In genomic region chr9:40784374-40784967, GRCm38 (mm10) we compare ENCODE assay signal across 8 mouse cellular contexts. TPM values are rescaled to one million over a fixed set of nuclear protein-coding genes. Genes with fewer than 3 reads are reported as not detected.
A peak's percentile ranks its signal among the peaks of the same experiment; 100 is the strongest.
DNase-seq lines count a peak whose midpoint lies in the region; ATAC-seq and TF ChIP-seq lines count a peak whose summit lies in the region.

No protein-coding gene starts in this region.

- no peaks in the 10 kb centered on the region for H3K27me3 ChIP-seq in lung, embryonic 15.5 days
- H3K27me3 ChIP-seq in embryonic facial prominence, embryonic 15.5 days = no peaks in the 10 kb centered on the region
- H3K27me3 ChIP-seq in limb, embryonic 12.5 days = no peaks in the 10 kb centered on the region
- H3K27me3 ChIP-seq in small intestine, adult 2 months (ENCODE audit: control insufficient read depth, insufficient read depth, low read length) = no peaks in the 10 kb centered on the region

- no peak overlapping the region for H3K4me3 ChIP-seq in lung, embryonic 15.5 days
- no peak overlapping the region for H3K4me3 ChIP-seq in embryonic facial prominence, embryonic 15.5 days (replicated peaks)
- no peak overlapping the region for H3K4me3 ChIP-seq in limb, embryonic 12.5 days (replicated peaks)
- no peak overlapping the region for H3K4me3 ChIP-seq in small intestine, adult 2 months (ENCODE audit: low read depth, low read length)

- H3K36me3 ChIP-seq in lung, embryonic 15.5 days = no peaks in the 10 kb centered on the region
- peaks cover 9% of the 10 kb centered on the region for H3K36me3 ChIP-seq in embryonic facial prominence, embryonic 15.5 days
- peaks cover 39% of the 10 kb centered on the region for H3K36me3 ChIP-seq in limb, embryonic 12.5 days
- no peaks in the 10 kb centered on the region for H3K36me3 ChIP-seq in small intestine, adult 2 months (ENCODE audit: control insufficient read depth, insufficient read depth, low read length)

- TF ChIP-seq CTCF in small intestine, adult 2 months (IDR thresholded peaks at IDR 0.05; ENCODE audit: extremely low read depth, insufficient read length, insufficient replicate concordance, low read depth, low read length) = no peak

- H3K4me1 ChIP-seq in lung, embryonic 15.5 days = peaks cover 12% of the 10 kb centered on the region
- peaks cover 25% of the 10 kb centered on the region for H3K4me1 ChIP-seq in embryonic facial prominence, embryonic 15.5 days
- peaks cover 15% of the 10 kb centered on the region; the same call in 1 of the 2 replicates for H3K4me1 ChIP-seq in limb, embryonic 12.5 days (replicated peaks)
- peaks cover 21% of the 10 kb centered on the region for H3K4me1 ChIP-seq in small intestine, adult 2 months (ENCODE audit: control insufficient read depth, insufficient read depth, insufficient read length, low read length)

- H3K9me3 ChIP-seq in lung, embryonic 15.5 days = no peaks in the 10 kb centered on the region
- H3K9me3 ChIP-seq in embryonic facial prominence, embryonic 15.5 days (replicated peaks) = no peaks in the 10 kb centered on the region
- no peaks in the 10 kb centered on the region for H3K9me3 ChIP-seq in limb, embryonic 12.5 days

- no peak overlapping the region for H3K9ac ChIP-seq in lung, embryonic 15.5 days
- no peak overlapping the region for H3K9ac ChIP-seq in embryonic facial prominence, embryonic 15.5 days
- H3K9ac ChIP-seq in limb, embryonic 12.5 days (replicated peaks) = no peak overlapping the region

- peak overlapping the region; percentile 35 for H3K4me2 ChIP-seq in lung, embryonic 15.5 days
- no peak overlapping the region for H3K4me2 ChIP-seq in embryonic facial prominence, embryonic 15.5 days (replicated peaks)
- H3K4me2 ChIP-seq in limb, embryonic 12.5 days = no peak overlapping the region

- no peak for ATAC-seq in lung, embryonic 15.5 days (ENCODE audit: borderline replicate concordance, extremely low read depth, low FRiP score, low TSS enrichment)
- ATAC-seq in embryonic facial prominence, embryonic 15.5 days (ENCODE audit: insufficient number of reproducible peaks, low FRiP score, low TSS enrichment, low read depth) = no peak
- no peak for ATAC-seq in limb, embryonic 12.5 days (ENCODE audit: insufficient number of reproducible peaks, insufficient read depth, low FRiP score, low TSS enrichment, low read depth)

- DNase-seq in lung, postnatal 4 days = no peak
- DNase-seq in left cerebral cortex, adult 8-10 months (ENCODE audit: low spot score in 2 of 2) = no peak
- no peak for DNase-seq in thymus, adult 18-20 months
- no peak for DNase-seq in urinary bladder, postnatal 25 days (ENCODE audit: low spot score)

- 17% methylated on average over 9 of the region's 9 CpGs for WGBS in lung, embryonic 15.5 days
- 9% methylated on average over 9 of the region's 9 CpGs for WGBS in embryonic facial prominence, embryonic 15.5 days
- 19% methylated on average over 9 of the region's 9 CpGs for WGBS in limb, embryonic 12.5 days
- 39% methylated on average over 9 of the region's 9 CpGs for WGBS in small intestine, adult 2 months

- peak overlapping the region; percentile 76 for H3K27ac ChIP-seq in lung, embryonic 15.5 days
- H3K27ac ChIP-seq in embryonic facial prominence, embryonic 15.5 days (replicated peaks) = peak overlapping the region; percentile 76
- peak overlapping the region; percentile 51; the same call in 1 of the 2 replicates for H3K27ac ChIP-seq in limb, embryonic 12.5 days
- peak overlapping the region; percentile 41 for H3K27ac ChIP-seq in small intestine, adult 2 months (ENCODE audit: insufficient read depth, low read depth, low read length)

- no peak for TF ChIP-seq POLR2A in small intestine, adult 2 months (IDR thresholded peaks at IDR 0.05; ENCODE audit: low read depth, low read length)

RNA-seq across cellular contexts. Expression of gene Hspa8, which starts 16.3 kb away (rescaled TPM):
- 2,564 and 2,677 TPM in 2 replicates for polyA plus RNA-seq in lung, embryonic 15.5 days (2015; fragmentation: Nextera tagmentation; extraction: Ambion mirVana)
- 2,291 and 2,301 TPM in 2 replicates for polyA plus RNA-seq in embryonic facial prominence, embryonic 15.5 days (2015; fragmentation: Nextera tagmentation; extraction: Ambion mirVana)
- 2,429 and 2,480 TPM in 2 replicates for polyA plus RNA-seq in limb, embryonic 12.5 days (2016; fragmentation: Nextera tagmentation; extraction: Ambion mirVana)
- 685 and 816 TPM in 2 replicates for polyA plus RNA-seq in small intestine, adult 2 months (2012; rRNA removed)
- 1,000 to 10,000 TPM; 1,516 to 1,907 (median 1,709) TPM for total RNA-seq in left cerebral cortex, adult 8-10 months (2022)
